Mouse (Mus musculus): ENCODE measurements around the gene Aacs.

DNA sequence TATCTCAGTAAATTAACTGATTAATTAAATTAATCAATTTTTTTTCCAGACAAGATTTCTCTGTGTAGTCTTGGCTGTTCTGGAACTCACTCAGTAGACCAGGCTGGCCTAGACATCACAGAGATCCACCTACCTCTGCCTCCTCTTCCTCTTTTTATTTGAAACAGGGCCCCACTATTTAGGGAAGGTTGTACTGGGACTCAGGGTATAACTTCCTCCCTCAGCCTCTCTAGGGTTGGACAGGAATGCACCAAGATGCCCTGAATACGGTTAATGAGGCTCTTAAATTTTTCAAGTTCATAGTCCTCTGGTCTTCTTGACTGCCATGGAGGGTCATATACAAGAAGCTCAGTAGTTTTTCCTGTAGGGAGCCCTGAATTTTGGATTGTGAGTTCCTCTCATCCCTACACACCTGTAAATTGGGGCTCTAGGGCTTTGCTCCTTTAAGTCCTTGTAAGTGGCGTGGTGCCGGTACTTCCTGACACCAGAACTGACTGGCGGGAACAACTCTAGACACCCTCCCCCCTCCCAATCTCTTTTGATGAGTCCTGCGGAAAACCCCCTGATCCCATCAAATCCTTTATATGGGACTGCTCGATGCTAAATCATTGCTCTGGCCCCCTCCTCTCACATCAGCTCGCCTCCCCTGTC lies 34.9 kb upstream of the Aacs start:
- TF ChIP-seq CTCF (IDR thresholded peaks at IDR 0.05; ENCODE audit: low read depth), result no peak
- no peak for TF ChIP-seq EP300 (IDR thresholded peaks at IDR 0.05; ENCODE audit: low read depth)

All from heart, postnatal 0 days (tissue).